Mouse (Mus musculus) embryo, embryonic 9.5 days (tissue): ENCODE data around the gene Eif2b2.
A peak's percentile ranks its signal among the peaks of the same experiment; 100 is the strongest.

Experiments
- DNase-seq: peaks from one replicate; pipeline ENCODE4 v3.0.0-alpha.2; 2017; ENCODE audit errors: extremely low spot score

Gene Eif2b2

DNA sequence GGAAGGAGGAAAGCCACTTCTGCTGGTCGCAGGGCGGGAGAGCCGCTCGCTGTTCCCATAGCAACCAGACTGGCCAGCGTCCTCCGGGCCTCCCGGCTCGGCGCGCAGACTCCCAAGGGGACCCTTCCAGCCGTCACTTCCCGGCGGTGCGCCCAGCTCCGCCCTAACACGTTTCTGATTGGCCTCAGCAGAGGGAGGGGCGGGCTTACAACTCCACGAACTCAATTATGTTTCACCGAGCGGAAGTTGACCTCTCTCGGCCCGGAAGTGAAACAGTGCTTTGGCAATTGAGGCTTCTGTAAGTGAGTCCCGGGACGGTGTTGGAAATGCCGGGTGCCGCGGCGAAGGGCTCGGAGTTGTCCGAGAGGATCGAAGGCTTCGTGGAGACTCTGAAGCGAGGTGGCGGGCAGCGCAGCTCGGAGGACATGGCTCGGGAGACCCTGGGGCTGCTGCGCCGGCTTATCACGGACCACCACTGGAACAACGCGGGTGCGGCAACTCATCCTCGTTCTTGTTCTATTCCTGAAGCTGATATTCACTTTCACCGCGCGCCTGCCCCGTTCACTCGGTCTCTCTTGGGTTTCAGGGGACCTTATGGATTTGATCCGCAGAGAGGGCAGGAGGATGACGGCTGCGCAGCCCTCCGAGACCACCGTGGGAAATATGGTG lies at the start of gene Eif2b2:
Gene Eif2b2, plus strand, starts transcription at position 246 of the 669 bp plus-strand sequence.
- DNase-seq = peak; percentile 98

- no peak for DNase-seq
Observed at GRCm38 (mm10) chr12:85169877-85170276, 49.4 kb upstream of the Eif2b2 start.

DNA sequence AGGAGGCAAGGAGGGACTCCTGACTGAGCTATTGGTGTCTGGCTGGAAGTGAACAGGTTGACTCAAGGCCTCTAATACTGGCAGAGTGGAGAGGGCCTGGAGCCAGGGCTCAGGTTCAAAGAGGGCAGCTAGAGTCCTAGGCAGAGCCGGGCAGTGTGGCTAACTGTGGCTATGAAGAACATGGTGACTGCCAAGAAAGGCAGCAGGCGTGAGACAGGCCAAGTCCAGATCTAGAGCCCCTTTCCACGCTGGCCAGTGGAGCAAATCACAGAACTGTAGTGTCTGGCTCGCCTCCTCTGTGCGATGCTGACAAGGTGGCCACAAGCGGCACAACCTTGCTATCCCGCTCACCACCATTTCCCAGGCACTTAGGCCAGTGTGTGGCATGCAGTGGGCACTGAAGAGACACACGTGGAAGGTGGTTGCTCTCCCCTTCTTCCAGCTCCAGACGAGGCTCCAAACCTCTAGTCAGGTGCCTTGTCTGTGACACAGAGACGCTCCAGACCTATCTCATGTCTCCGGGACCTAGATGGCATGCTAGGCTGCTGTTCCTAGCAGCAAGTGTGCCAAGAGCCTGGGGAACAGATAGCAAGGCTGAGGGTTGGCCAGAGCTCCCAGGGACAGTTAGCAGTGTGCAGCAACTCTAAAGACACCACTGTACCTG lies 48.9 kb upstream of the Eif2b2 start:
- DNase-seq = no peak

DNA sequence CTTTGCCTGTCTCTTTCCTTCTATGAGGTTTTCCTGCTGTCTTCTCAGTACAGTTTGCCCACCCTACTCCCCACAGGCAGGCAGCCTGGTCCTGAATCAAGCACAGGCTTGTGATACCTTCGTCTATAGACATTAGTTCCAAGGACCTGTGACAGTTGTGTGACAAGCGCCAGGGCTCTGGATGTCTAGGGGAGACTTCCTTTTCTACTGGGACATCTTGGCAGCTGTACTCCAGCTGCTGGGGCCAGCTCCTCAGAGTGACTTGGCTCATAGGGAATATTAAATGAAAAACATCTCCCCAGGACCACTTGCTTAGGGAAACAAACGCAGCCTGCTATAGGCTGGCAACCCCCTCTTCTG lies 48.4 kb upstream of the Eif2b2 start:
- DNase-seq = no peak

DNA sequence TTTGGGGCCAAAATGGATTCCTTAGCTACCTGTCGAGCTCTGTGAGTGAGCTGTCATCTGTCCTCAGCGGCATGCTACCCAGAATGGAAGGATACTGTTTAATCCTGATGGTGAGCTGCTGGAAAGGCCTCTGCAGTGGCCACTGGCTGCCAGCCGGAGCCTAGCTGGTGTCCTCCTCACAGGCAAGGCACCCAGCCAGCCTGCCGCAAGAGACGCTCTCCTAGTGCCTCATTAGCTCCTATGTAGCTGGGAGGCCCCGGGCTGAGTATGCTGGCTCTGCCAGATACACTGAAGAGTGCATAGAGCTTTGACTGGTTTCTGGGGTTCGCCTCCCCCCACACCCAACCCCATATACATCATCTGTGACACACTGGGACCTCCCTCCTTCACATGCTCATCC lies 45.3 kb upstream of the Eif2b2 start:
- no peak for DNase-seq

GRCm38 (mm10) chr12:85175087-85175675 lies 44.1 kb upstream of the Eif2b2 start:
- DNase-seq = no peak

DNA sequence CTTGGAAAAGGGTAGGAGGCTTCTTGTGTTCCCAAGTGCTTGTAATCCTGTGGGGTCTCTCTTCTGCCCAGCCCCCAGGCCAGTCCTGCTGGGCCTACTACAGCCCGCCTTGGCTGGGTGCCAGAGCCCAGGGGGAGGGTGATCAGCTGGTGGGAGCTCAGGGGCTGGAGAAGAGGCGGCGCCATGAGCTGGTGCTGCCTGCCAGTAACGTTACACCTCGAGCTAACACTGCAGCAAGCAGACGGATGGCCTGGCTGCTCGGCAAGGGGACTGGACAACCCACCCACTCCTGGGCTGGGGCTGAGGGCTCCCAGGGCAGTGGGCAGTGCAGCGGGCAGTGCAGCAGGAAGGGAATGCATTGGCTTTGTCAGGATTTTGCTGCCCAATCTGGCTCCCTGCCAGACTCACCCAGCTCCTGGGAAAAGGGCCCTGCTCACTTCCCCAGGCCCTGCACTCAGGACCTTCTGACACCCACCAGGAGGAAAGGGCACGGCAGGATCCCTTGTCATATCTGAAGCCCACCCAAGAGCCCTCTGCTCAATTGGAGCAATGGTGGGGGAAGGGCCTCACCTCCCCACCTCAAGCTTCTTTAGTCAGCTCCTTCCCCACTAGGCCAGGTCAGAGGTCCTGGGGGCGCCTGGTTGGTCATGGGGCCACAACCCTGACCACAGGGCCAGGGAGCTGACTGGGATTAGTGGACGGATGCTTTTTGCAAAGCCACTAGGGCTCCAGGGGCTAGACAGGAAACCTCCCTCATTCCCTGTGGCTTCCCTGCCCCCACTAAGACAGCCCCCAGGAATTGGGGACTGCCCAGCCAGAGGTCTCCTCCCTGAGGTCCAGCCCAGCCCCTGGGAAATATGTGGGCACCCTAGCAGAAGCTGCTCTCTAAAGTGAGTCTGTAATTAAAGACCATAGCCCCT lies 43.1 kb upstream of the Eif2b2 start:
- DNase-seq = peak; percentile 53

DNA sequence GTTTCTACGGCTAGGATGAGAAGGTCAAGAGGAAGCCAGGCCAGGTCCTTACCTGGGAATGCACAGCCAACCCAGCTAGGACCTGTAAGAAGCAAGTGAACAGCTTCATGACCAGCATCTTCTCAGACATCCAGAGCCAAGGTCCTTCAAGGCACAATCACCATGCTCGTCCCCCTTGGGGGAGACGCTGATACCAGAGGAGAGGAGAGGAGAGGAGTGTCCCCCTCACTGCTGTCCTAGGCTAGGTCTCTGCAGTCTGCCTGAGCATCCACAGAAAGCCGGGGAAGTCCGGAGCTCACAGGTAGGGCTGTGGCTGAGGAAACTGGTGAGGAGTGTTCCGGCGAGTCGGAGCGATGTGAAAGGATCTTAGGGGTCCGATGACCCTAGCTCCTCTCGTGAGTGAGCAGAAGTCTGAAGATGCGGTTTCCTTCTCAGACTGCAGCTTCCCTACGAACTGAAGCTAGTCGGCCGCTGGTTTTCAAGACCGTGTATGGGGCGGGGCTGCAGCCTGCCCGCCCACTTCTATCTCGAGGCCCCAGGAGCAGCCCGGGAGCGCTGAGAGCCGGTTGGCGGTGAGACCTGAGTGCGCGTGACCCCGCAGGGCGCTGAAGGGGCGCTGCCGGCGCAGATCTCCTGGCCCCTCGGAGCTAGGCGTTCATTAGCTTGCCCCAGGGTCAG lies 42.3 kb upstream of the Eif2b2 start:
- peak; percentile 61 for DNase-seq

GRCm38 (mm10) chr12:85177740-85178239 lies 41.5 kb upstream of the Eif2b2 start, which contains the start of gene Pgf:
Gene Pgf, minus strand, starts transcription at chr12:85177790.
- DNase-seq = no peak

- DNase-seq = no peak
Observed at GRCm38 (mm10) chr12:85178294-85178693, 41.0 kb upstream of the Eif2b2 start.

GRCm38 (mm10) chr12:85181475-85182344 lies 37.6 kb upstream of the Eif2b2 start:
- no peak for DNase-seq

- no peak for DNase-seq
Observed at GRCm38 (mm10) chr12:85182345-85182643, 37.0 kb upstream of the Eif2b2 start.

- DNase-seq = no peak
Observed at GRCm38 (mm10) chr12:85182898-85183297, 36.4 kb upstream of the Eif2b2 start.

DNA sequence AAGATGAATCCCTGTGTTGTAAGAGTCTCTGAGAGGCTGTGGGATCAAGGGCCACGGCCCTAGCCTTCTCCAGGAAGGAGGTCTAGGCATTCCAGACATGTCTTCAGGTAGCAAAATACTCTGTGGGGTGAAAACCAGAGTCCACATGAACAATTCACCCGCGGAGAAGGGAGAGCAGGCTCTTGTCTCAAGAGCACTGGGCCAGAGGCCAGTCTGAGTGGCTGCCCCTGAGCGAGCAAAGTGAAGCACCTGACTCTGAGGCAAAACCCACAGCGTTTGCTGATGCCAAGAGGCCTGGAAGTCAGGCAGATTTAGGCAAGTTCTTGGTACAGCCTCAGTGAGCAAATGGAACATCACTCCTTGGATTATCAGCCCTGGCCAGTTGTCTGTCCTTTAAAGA lies 35.2 kb upstream of the Eif2b2 start:
- DNase-seq = no peak

- DNase-seq = no peak
Observed at GRCm38 (mm10) chr12:85185810-85186209, 33.5 kb upstream of the Eif2b2 start.

DNA sequence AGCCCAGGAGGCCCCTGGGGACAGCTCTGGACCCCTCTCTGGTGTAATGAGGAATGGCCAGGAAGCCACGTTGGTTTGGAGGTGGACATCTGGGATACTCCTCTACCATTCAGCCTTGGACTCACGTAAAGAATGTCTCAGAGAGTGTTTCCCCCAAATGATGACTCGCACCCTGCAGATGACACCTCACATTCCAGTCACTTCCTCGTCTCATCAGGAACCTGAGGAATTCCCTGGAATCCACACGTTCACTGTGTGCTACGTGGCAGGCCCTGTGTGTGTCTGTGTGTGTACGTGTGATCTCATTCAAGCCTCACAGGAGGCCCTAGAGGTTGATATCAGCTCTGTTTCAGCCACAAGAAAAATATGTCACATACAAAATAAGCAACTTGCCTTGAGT lies 32.9 kb upstream of the Eif2b2 start:
- no peak for DNase-seq

DNA sequence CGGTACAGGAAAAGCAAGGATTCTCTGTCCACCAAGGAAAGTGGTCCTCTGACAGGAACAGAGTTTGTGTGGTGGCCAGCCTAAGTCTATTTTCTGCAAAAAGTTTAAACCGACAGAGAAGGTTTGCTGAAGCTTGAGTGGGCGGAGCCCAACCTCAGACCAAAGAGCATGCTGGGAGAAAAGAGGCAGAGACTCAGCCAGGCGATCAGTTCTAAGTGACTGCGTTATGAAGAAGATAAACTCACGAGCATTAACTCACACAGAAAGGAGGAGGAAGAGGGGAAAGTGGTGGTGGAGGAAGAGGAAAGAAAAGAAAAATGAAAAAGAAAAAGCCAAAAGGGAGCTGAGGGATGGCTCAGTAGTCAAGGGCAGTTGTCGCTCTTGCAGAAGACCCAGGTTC lies 29.0 kb upstream of the Eif2b2 start:
- DNase-seq = no peak

DNA sequence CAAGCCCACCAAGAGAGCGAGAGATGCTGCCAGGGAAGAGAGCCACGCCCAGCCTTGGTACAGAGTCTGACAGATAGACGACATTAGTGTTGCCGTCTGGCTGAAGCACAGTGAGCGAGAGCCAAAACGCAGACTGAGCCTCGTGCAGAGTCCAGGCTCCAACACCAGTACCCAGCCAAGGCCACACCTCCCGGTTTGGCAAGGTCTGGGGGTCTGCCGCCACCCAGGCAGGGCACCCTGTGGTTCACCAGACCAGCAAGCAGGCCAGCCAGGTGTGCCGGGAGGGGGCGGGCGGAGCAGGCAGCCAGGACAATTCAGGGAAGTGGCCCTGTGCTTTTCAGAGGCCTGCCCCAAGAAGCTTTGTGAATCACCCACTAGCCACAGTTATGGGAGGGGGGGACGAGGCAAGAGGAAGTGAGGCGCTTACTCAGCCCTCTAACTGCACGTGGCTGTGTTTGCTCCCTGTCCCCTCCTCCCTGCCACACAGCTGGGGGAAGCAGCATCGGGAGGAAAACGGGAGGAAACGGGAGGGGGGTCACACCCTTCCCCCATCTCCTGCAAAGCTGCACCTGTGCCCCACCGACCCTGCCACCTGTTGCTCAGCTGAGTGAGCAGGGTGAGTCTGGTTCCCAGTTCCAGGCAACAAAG lies 26.7 kb upstream of the Eif2b2 start:
- DNase-seq = no peak

DNA sequence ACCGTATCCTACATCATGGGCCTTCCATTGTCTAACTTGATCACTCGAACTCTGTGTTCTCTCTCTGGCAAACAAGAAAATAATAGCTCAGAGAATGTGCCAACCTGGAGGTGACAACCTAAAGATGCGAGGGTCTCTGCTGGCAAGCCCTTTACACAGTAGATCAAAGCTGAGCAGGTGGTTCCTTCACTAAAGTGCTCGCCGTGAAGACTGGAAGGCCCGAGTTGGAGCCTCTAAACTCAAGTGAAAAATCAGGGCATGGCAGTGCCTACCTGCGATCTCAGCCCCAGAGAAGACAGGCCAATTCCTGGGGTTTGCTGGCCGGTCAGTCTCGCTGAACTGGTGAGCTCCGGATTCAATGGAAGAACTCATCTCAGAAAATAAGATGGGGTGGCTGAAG lies 26.1 kb upstream of the Eif2b2 start:
- DNase-seq = no peak
